In genomic region chr11:105574241-105574640, GRCm38 (mm10) we compare ENCODE assay signal across 9 mouse cellular contexts. TPM values are rescaled to one million over a fixed set of nuclear protein-coding genes. Genes with fewer than 3 reads are reported as not detected.
DNase-seq lines count a peak whose midpoint lies in the region; ATAC-seq lines count a peak whose summit lies in the region.
"Had no signal": no experiment of that assay in that cellular context is flagged by ENCODE, and none has a peak within 500 bp of the region (broad histone marks: within the 10 kb centered on the region; RNA-seq: fewer than 3 reads in every experiment).

No protein-coding gene starts in this region.

- H3K9me3 ChIP-seq in hindbrain, embryonic 14.5 days (ENCODE audit: control insufficient read depth, low read length): no peaks in the 10 kb centered on the region
- H3K9me3 ChIP-seq in hindbrain, embryonic 10.5 days: no peaks in the 10 kb centered on the region
- H3K9me3 ChIP-seq in embryonic facial prominence, embryonic 10.5 days: no peaks in the 10 kb centered on the region

- H3K9ac ChIP-seq in hindbrain, embryonic 14.5 days: no peak overlapping the region
- H3K9ac ChIP-seq: liver, embryonic 14.5 days had no signal

- H3K4me1 ChIP-seq in hindbrain, embryonic 14.5 days (replicated peaks; ENCODE audit: control insufficient read depth, insufficient read depth, low read length): no peaks in the 10 kb centered on the region
- H3K4me1 ChIP-seq in hindbrain, embryonic 10.5 days (replicated peaks): no peaks in the 10 kb centered on the region
- no peaks in the 10 kb centered on the region for H3K4me1 ChIP-seq in embryonic facial prominence, embryonic 10.5 days

- DNase-seq in hindbrain, embryonic 14.5 days (ENCODE audit: low spot score): peak; percentile 36
- no peak for DNase-seq in hindbrain, embryonic 10.5 days (ENCODE audit: low spot score)
- DNase-seq in adrenal gland, postnatal 36 days: peak; percentile 41 to 44
- DNase-seq in heart, adult 9 months (ENCODE audit: low spot score in 2 of 2): peak; percentile 83
- peak; percentile 47 for DNase-seq in lung, postnatal 10 days
- DNase-seq in embryonic facial prominence, embryonic 10.5 days (ENCODE audit: low spot score): no peak
- no peak for DNase-seq in thymus, postnatal 14 days
- no peak for DNase-seq in right cerebral cortex, postnatal 14 days

- ATAC-seq in hindbrain, embryonic 14.5 days (ENCODE audit: low FRiP score): no peak

- no peaks in the 10 kb centered on the region for H3K36me3 ChIP-seq in hindbrain, embryonic 14.5 days (replicated peaks; ENCODE audit: control insufficient read depth, insufficient read depth)
- no peaks in the 10 kb centered on the region for H3K36me3 ChIP-seq in hindbrain, embryonic 10.5 days
- no peaks in the 10 kb centered on the region for H3K36me3 ChIP-seq in embryonic facial prominence, embryonic 10.5 days (replicated peaks)

- no peak overlapping the region for H3K4me3 ChIP-seq in hindbrain, embryonic 14.5 days (replicated peaks; ENCODE audit: low read length)
- no peak overlapping the region for H3K4me3 ChIP-seq in hindbrain, embryonic 10.5 days
- H3K4me3 ChIP-seq in embryonic facial prominence, embryonic 10.5 days: no peak overlapping the region

- H3K4me2 ChIP-seq in hindbrain, embryonic 14.5 days (replicated peaks): no peak overlapping the region

- WGBS in hindbrain, embryonic 14.5 days: 45% methylated on average over 7 of the region's 7 CpGs
- 78% methylated on average over 7 of the region's 7 CpGs for WGBS in hindbrain, embryonic 10.5 days
- 73% methylated on average over 7 of the region's 7 CpGs for WGBS in embryonic facial prominence, embryonic 10.5 days

- H3K27ac ChIP-seq in hindbrain, embryonic 14.5 days: no peak overlapping the region
- H3K27ac ChIP-seq in hindbrain, embryonic 10.5 days: no peak overlapping the region
- H3K27ac ChIP-seq in embryonic facial prominence, embryonic 10.5 days (replicated peaks): no peak overlapping the region
- H3K27ac ChIP-seq: liver, embryonic 14.5 days had no signal

- H3K27me3 ChIP-seq in hindbrain, embryonic 14.5 days (ENCODE audit: control insufficient read depth, insufficient read depth, low read length): no peaks in the 10 kb centered on the region
- H3K27me3 ChIP-seq in hindbrain, embryonic 10.5 days (ENCODE audit: insufficient read depth, poor library complexity, severe bottlenecking): no peaks in the 10 kb centered on the region
- no peaks in the 10 kb centered on the region for H3K27me3 ChIP-seq in embryonic facial prominence, embryonic 10.5 days (replicated peaks; ENCODE audit: low read depth, poor library complexity, severe bottlenecking)

RNA-seq across cellular contexts. Expression of gene Tanc2, which starts 15.5 kb away (rescaled TPM):
- polyA plus RNA-seq in hindbrain, embryonic 14.5 days (2014; fragmentation: Nextera tagmentation; extraction: Ambion mirVana): 52.9 and 58.3 TPM in 2 replicates
- polyA plus RNA-seq in hindbrain, embryonic 10.5 days (2016; fragmentation: Nextera tagmentation; extraction: Ambion mirVana): 9.3 and 13.9 TPM in 2 replicates
- 10 to 100 TPM; 17.2 to 18.2 TPM for total RNA-seq in adrenal gland, postnatal 36 days (2021)
- 9.8 and 10.0 TPM in 2 replicates for polyA plus RNA-seq in embryonic facial prominence, embryonic 10.5 days (2016; fragmentation: Nextera tagmentation; extraction: Ambion mirVana)

Comparison
In these comparisons a context has a peak if more than half of its experiments do, and no peak if none do; other contexts are left out.
1. DNase-seq: peak in hindbrain, embryonic 14.5 days (single experiment), adrenal gland, postnatal 36 days (2 of 2), heart, adult 9 months (2 of 2) and lung, postnatal 10 days (single experiment); none in hindbrain, embryonic 10.5 days (single experiment), embryonic facial prominence, embryonic 10.5 days (single experiment), thymus, postnatal 14 days (single experiment) and right cerebral cortex, postnatal 14 days (single experiment).